Mouse (Mus musculus): Measurements from ENCODE around the gene 1700069L16Rik.

1700069L16Rik gene

GRCm38 (mm10) chr5:113724446-113724845 is at the start of gene 1700069L16Rik:
Gene 1700069L16Rik, minus strand, starts transcription at chr5:113724772.
- CTCF ChIA-PET, result interaction anchor here (0.7 to 1.1 kb wide), 2 partner anchors 349 to 358 kb away, joined by 4 read pairs; no protein-coding TSS in a partner anchor

GRCm38 (mm10) chr5:113773664-113774063 is 49.1 kb upstream of the 1700069L16Rik start:
- CTCF ChIA-PET, result interaction anchor here (0.6 to 2.0 kb wide), 5 partner anchors 42 to 182 kb away, joined by 3 to 16 read pairs (median 5); no protein-coding TSS in a partner anchor

- CTCF ChIA-PET, result interaction anchor here (0.6 to 2.0 kb wide), 6 partner anchors 42 to 182 kb away, joined by 3 to 16 read pairs (median 4); partner anchors contain the start of gene Selplg
These were observed 48.4 kb upstream of the 1700069L16Rik start for GRCm38 (mm10) chr5:113772905-113773519.

GRCm38 (mm10) chr5:113772450-113772895 is 47.9 kb upstream of the 1700069L16Rik start, which contains the start of the genes Sart3 and Iscu:
Gene Sart3, minus strand, starts transcription at chr5:113772510.
Gene Iscu, plus strand, starts transcription at chr5:113772748.
- CTCF ChIA-PET, result interaction anchor here (0.7 to 1.0 kb wide), 3 partner anchors 49 to 1553 kb away, joined by 3 to 10 read pairs (median 3); partner anchors contain the start of gene Selplg

GRCm38 (mm10) chr5:113771213-113772162 is 46.9 kb upstream of the 1700069L16Rik start:
- CTCF ChIA-PET, result interaction anchor here (0.6 to 0.7 kb wide), 3 partner anchors 36 to 1552 kb away, joined by 3 to 10 read pairs (median 6); no protein-coding TSS in a partner anchor

GRCm38 (mm10) chr5:113768806-113769205 is 44.2 kb upstream of the 1700069L16Rik start:
- CTCF ChIA-PET, result no interaction called here

- CTCF ChIA-PET, result no interaction called here
These were observed 41.3 kb upstream of the 1700069L16Rik start for GRCm38 (mm10) chr5:113765641-113766526.

GRCm38 (mm10) chr5:113764426-113764825 is 39.9 kb upstream of the 1700069L16Rik start:
- CTCF ChIA-PET, result no interaction called here

- CTCF ChIA-PET, result no interaction called here
These were observed 37.0 kb upstream of the 1700069L16Rik start for GRCm38 (mm10) chr5:113761585-113761984.

- CTCF ChIA-PET, result no interaction called here
These were observed 30.9 kb upstream of the 1700069L16Rik start for GRCm38 (mm10) chr5:113755347-113756030.

GRCm38 (mm10) chr5:113751521-113752157 is 27.1 kb upstream of the 1700069L16Rik start:
- CTCF ChIA-PET, result no interaction called here

GRCm38 (mm10) chr5:113748556-113749331 is 24.2 kb upstream of the 1700069L16Rik start:
- CTCF ChIA-PET, result no interaction called here

GRCm38 (mm10) chr5:113747629-113748028 is 23.1 kb upstream of the 1700069L16Rik start:
- CTCF ChIA-PET, result no interaction called here

- CTCF ChIA-PET, result no interaction called here
These were observed 13.2 kb upstream of the 1700069L16Rik start for GRCm38 (mm10) chr5:113737607-113738237.

GRCm38 (mm10) chr5:113736522-113737164 is 12.1 kb upstream of the 1700069L16Rik start:
- CTCF ChIA-PET, result interaction anchor here (1.4 kb wide), 1 partner anchor 48 kb away, joined by 3 read pairs; no protein-coding TSS in a partner anchor

- CTCF ChIA-PET, result interaction anchor here (0.6 to 1.4 kb wide), 2 partner anchors 36 to 48 kb away, joined by 3 to 6 read pairs; no protein-coding TSS in a partner anchor
These were observed 11.5 kb upstream of the 1700069L16Rik start for GRCm38 (mm10) chr5:113736113-113736502.

- CTCF ChIA-PET, result interaction anchor here (0.6 to 1.4 kb wide), 3 partner anchors 36 to 314 kb away, joined by 3 to 6 read pairs (median 5); no protein-coding TSS in a partner anchor
These were observed 11.0 kb upstream of the 1700069L16Rik start, which contains the start of gene Ficd for GRCm38 (mm10) chr5:113735345-113736112. Gene Ficd, plus strand, starts transcription at chr5:113735803.

All from spleen, embryonic (tissue).